Mouse (Mus musculus): ENCODE results near the gene Bcl2l15. TPM values are rescaled to one million over a fixed set of nuclear protein-coding genes. Genes with fewer than 3 reads are reported as not detected.
"Not testable (repeated sequence)": the region's sequence is repeated elsewhere in the genome, so short reads cannot be mapped to it uniquely, and the experiment has no call there.

The Bcl2l15 gene
- polyA plus RNA-seq (2015; fragmentation: Nextera tagmentation; extraction: Ambion mirVana): 0.17 and 0.41 TPM in 2 replicates

DNA sequence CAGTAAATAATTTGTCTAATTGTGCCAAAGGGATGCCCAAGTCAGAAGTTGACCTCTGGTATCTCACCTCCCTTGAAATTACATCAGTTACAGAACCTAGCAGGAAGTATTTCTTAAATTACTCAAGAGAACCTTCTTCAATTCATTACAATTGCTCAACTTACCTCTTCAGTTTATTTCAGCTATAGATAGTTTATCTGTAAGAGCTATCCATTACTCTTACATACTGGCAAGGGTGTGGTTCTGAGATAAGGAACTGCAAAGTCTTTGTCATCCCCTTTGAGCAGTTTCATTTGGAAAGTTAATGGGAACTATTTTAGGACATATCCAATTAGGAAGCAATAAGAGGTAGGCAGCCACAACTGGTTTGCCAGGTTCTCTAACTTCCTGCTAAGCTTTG is at the start of gene Bcl2l15:
TSS of gene Bcl2l15 (plus strand) at position 176 of the 400 bp plus-strand sequence.
- Histone ChIP-seq H3K27ac (no peak within 1 kb of the TSS), H3K4me2 (no peak within 1 kb of the TSS), H3K36me3 (no peaks in the 10 kb centered on the region), H3K9me3 (no peaks in the 10 kb centered on the region), H3K4me3 (no peak within 1 kb of the TSS), H3K9ac (no peak within 1 kb of the TSS), H3K27me3 (no peaks in the 10 kb centered on the region), H3K4me1 (replicated peaks) (no peaks in the 10 kb centered on the region)
- no peak for ATAC-seq (ENCODE audit: low FRiP score)

DNA sequence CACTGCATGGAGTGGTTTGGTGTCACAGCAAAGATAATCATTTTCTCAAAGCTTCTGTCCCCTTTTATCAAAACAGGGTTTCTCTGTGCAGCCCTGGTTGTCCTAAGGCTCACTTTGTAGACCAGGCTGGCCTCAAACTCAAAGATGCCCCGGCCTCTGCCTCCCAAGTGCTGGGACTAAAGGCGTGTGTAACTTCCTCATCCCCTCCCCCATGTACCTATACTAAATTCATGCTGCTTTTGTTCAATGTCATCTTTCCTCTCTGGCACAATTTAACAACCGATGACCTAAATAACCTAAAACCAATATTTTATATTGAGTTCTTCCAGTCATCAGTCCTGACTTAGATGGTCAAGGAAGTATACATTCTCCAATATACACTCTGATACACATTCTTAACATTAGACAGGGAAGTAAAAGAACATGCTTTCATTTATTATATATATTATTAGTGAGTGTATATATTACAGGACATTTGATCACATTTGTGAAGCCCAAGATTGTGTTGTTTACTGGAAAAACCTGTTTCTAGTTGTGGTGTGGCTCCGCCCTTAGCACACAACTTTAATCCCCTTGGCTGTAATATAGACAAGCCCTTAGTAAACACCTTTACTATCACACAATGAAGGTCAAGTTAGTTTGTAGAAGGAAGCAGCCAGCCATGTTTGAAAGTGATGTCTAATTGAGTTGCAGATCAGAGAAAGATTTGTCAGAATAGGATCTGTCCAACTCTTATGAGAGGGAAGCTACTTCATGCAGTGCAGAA is 49.4 kb upstream of the Bcl2l15 start:
- Histone ChIP-seq H3K9me3 (no peaks in the 10 kb centered on the region), H3K36me3 (peaks cover 1% of the 10 kb centered on the region; the same call in 1 of the 2 replicates), H3K4me1 (replicated peaks) (peaks cover 6% of the 10 kb centered on the region; the same call in 1 of the 2 replicates), H3K4me3 (no peak overlapping the region), H3K27me3 (no peaks in the 10 kb centered on the region), H3K27ac (no peak overlapping the region), H3K4me2 (no peak overlapping the region), H3K9ac (no peak overlapping the region)
- no peak for ATAC-seq (ENCODE audit: low FRiP score)
- WGBS: 87% methylated on average over 4 of the region's 4 CpGs

GRCm38 (mm10) chr3:103787225-103787624 is 45.2 kb upstream of the Bcl2l15 start:
- no peak for ATAC-seq (ENCODE audit: low FRiP score)
- Histone ChIP-seq H3K4me1 (replicated peaks) (peaks cover 30% of the 10 kb centered on the region), H3K4me3 (no peak overlapping the region), H3K27me3 (no peaks in the 10 kb centered on the region), H3K4me2 (no peak overlapping the region), H3K36me3 (no peaks in the 10 kb centered on the region), H3K9me3 (no peaks in the 10 kb centered on the region), H3K9ac (no peak overlapping the region), H3K27ac (no peak overlapping the region)
- 69% methylated on average over 7 of the region's 7 CpGs for WGBS

- H3K27ac ChIP-seq: no peak overlapping the region
- no peaks in the 10 kb centered on the region for H3K36me3 ChIP-seq
- peaks cover 30% of the 10 kb centered on the region for H3K4me1 ChIP-seq (replicated peaks)
- no peaks in the 10 kb centered on the region for H3K9me3 ChIP-seq
- H3K9ac ChIP-seq: peak overlapping the region; percentile 96; the same call in 1 of the 2 replicates
- peak overlapping the region; percentile 79 for H3K4me2 ChIP-seq
- H3K27me3 ChIP-seq: peaks cover 4% of the 10 kb centered on the region; the same call in 1 of the 2 replicates
- peak overlapping the region; percentile 90; the same call in 1 of the 2 replicates for H3K4me3 ChIP-seq
- 87% methylated on average over 7 of the region's 7 CpGs for WGBS
- ATAC-seq (ENCODE audit: low FRiP score): no peak
These were observed 43.3 kb upstream of the Bcl2l15 start for GRCm38 (mm10) chr3:103789096-103789495.

DNA sequence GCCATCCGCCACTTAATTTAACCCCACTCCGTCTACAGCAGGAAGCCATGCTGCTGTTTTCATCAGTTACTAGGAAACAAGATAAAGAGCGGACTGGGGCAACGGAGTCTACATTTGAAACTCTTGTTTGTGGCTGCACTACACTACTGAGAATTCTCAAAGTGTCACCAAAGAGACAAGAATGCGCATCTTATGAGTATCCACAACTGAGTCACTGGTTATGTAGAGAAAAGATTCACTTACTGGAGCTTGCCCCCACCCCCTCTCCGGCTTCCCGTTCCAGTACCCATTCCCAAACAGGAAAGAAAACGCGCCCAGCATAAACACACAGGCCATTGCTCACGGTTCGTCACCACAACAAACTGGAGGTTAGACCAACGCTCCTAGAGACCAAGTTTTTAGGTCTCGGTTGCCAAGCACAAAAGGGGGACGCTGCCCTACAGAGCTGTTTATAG is 42.5 kb upstream of the Bcl2l15 start:
- H3K27me3 ChIP-seq: peaks cover 4% of the 10 kb centered on the region; the same call in 1 of the 2 replicates
- WGBS: 3% methylated on average over 14 of the region's 14 CpGs
- ATAC-seq (ENCODE audit: low FRiP score): no peak
- H3K4me1 ChIP-seq (replicated peaks): peaks cover 30% of the 10 kb centered on the region
- no peaks in the 10 kb centered on the region for H3K36me3 ChIP-seq
- peak overlapping the region; percentile 96 for H3K9ac ChIP-seq
- peak overlapping the region; percentile 90 for H3K4me3 ChIP-seq
- H3K9me3 ChIP-seq: no peaks in the 10 kb centered on the region
- H3K4me2 ChIP-seq: peak overlapping the region; percentile 79
- H3K27ac ChIP-seq: peak overlapping the region; percentile 95

DNA sequence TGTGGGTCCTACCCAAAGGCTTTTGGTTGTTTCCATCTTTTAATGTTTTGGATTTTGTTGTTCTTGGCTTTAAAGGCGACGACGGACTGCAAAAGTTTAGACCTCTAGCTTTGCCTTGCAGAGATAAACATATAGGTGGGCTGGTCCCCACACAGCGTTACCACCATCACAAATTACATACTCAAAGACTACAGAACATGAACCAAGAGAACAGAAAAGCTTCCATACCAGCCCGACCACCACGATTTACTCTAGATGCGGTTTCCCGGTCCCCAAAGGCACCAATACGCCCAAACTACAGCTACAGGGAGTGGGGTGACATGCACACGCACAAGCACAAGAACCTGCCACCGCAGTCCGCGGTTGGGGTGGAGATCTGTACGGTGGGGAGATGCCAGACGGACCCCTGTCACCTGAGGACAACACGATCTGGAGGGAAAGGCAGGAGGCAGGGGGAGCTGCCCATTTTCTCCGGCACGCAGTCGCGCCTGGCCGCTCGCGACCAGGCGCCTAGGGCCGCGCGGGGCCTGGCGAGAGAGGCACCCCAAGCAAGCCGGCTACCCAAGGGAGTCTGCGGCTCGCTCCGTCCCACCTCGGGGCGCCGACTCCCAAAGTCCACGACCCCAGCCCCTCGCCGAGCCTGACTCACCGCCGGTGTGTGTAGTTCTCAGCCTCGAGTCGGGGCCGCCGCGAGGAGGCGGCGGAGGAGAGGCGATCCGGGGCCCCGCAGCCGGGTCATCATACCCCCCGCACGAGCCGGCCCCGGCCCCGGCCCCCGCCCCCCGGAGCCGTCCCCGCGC is 41.9 kb upstream of the Bcl2l15 start:
- Histone ChIP-seq H3K9me3 (no peaks in the 10 kb centered on the region), H3K9ac (peak overlapping the region; percentile 96), H3K27ac (peak overlapping the region; percentile 95), H3K4me3 (peak overlapping the region; percentile 90), H3K4me2 (peak overlapping the region; percentile 79), H3K36me3 (no peaks in the 10 kb centered on the region), H3K4me1 (replicated peaks) (peaks cover 30% of the 10 kb centered on the region), H3K27me3 (peaks cover 4% of the 10 kb centered on the region; the same call in 1 of the 2 replicates)
- WGBS: under 1% methylated on average over 36 of the region's 61 CpGs
- peak; percentile 87 for ATAC-seq (ENCODE audit: low FRiP score)

DNA sequence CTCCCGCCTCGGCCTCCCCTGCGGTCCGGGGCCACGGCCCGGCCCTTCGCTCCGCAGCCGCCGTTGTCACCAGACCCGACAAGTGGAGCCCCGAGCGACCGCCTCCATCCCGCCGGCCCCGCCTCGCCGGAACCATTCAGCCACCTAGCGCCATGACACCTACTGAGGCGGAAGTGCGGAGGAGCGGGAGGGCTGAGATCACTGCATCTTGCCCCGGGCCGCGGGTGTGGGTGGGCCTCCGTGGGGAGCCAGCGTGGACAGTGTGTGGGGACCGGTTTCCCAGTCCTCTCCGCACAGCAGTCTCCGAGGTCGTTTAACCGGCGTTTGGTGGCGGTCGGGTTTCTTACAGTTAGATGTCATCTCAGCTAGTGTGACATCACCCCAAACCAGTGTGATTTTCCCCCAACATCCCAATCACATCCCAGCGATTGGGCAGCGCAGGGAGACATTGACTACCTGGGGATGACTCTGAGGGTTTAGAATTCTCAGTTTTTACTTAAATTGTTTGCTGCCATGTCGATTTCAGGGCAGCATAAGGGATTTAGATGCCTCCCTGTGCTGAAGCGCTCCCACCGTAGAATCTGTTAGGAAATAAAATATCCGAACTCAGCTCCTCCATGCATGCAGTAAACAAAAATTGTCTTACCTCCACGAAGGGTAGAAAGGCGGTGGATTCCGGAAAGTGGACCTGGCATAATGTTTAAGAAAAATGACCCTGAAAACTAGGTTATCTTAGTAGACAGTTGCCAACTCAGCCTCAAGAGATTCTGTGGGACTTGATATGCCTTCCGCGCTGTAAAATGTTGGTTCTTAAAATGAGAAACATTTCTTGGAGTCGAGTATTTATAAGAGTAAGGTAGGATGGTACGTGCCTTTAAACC is 40.9 kb upstream of the Bcl2l15 start, which contains the start of gene Hipk1:
TSS of gene Hipk1 (minus strand) at position 334 of the 881 bp plus-strand sequence.
- WGBS: 11% methylated on average over 46 of the region's 49 CpGs

DNA sequence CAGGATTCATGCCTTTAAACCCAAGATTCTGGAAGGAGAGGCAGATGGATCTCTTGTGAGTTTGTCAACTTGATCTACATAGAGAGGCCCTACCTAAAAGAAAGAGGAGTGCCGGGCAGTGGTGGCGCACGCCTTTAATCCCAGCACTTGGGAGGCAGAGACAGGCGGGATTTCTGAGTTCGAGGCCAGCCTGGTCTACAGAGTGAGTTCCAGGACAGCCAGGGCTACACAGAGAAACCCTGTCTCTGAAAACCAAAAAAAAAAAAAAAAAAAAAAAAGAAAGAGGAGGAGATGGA is 40.3 kb upstream of the Bcl2l15 start:
- not testable (repeated sequence) for H3K36me3 ChIP-seq; ATAC-seq (ENCODE audit: low FRiP score); H3K9me3 ChIP-seq; H3K27me3 ChIP-seq
- H3K9ac ChIP-seq: peak overlapping the region; percentile 96
- H3K4me3 ChIP-seq: peak overlapping the region; percentile 90
- 81% methylated on average over 5 of the region's 5 CpGs for WGBS
- H3K27ac ChIP-seq: peak overlapping the region; percentile 95
- peak overlapping the region; percentile 79 for H3K4me2 ChIP-seq
- peaks cover 30% of the 10 kb centered on the region for H3K4me1 ChIP-seq (replicated peaks)

More for the DNA sequence above, 40.9 kb upstream of the Bcl2l15 start, which contains the start of gene Hipk1:
- no peaks in the 10 kb centered on the region for H3K9me3 ChIP-seq
- peak; percentile 96 for ATAC-seq (ENCODE audit: low FRiP score)
- H3K27me3 ChIP-seq: peaks cover 4% of the 10 kb centered on the region
- peak within 1 kb of the TSS; percentile 79 for H3K4me2 ChIP-seq
- peak within 1 kb of the TSS; percentile 95 for H3K27ac ChIP-seq
- peak within 1 kb of the TSS; percentile 90 for H3K4me3 ChIP-seq
- H3K9ac ChIP-seq: peak within 1 kb of the TSS; percentile 96
- H3K4me1 ChIP-seq (replicated peaks): peaks cover 30% of the 10 kb centered on the region
- H3K36me3 ChIP-seq: no peaks in the 10 kb centered on the region

GRCm38 (mm10) chr3:103792566-103792965 is 39.8 kb upstream of the Bcl2l15 start:
- no peak overlapping the region for H3K27ac ChIP-seq
- 83% methylated on average over 1 of the region's 1 CpGs for WGBS
- H3K27me3 ChIP-seq: peaks cover 9% of the 10 kb centered on the region
- H3K4me2 ChIP-seq: no peak overlapping the region
- H3K36me3 ChIP-seq: no peaks in the 10 kb centered on the region
- no peaks in the 10 kb centered on the region for H3K9me3 ChIP-seq
- H3K9ac ChIP-seq: no peak overlapping the region
- H3K4me3 ChIP-seq: no peak overlapping the region
- H3K4me1 ChIP-seq (replicated peaks): peaks cover 25% of the 10 kb centered on the region
- no peak for ATAC-seq (ENCODE audit: low FRiP score)

GRCm38 (mm10) chr3:103796389-103796788 is 36.0 kb upstream of the Bcl2l15 start:
- peaks cover 9% of the 10 kb centered on the region for H3K27me3 ChIP-seq
- no peak for ATAC-seq (ENCODE audit: low FRiP score)
- H3K9ac ChIP-seq: no peak overlapping the region
- no peak overlapping the region for H3K27ac ChIP-seq
- no peak overlapping the region for H3K4me3 ChIP-seq
- H3K4me1 ChIP-seq (replicated peaks): peaks cover 5% of the 10 kb centered on the region
- no peak overlapping the region for H3K4me2 ChIP-seq
- 76% methylated on average over 2 of the region's 2 CpGs for WGBS
- H3K36me3 ChIP-seq: peaks cover 4% of the 10 kb centered on the region
- H3K9me3 ChIP-seq: no peaks in the 10 kb centered on the region

GRCm38 (mm10) chr3:103799507-103799906 is 32.9 kb upstream of the Bcl2l15 start:
- Histone ChIP-seq H3K4me1 (replicated peaks) (no peaks in the 10 kb centered on the region), H3K27me3 (peaks cover 5% of the 10 kb centered on the region; the same call in 1 of the 2 replicates), H3K9ac (no peak overlapping the region), H3K27ac (no peak overlapping the region), H3K9me3 (no peaks in the 10 kb centered on the region), H3K4me3 (no peak overlapping the region), H3K4me2 (no peak overlapping the region), H3K36me3 (peaks cover 32% of the 10 kb centered on the region)
- ATAC-seq (ENCODE audit: low FRiP score): no peak
- 84% methylated on average over 2 of the region's 2 CpGs for WGBS

Measured in hindbrain, embryonic 13.5 days (tissue).